Mouse (Mus musculus) ES-E14 (cell line): ENCODE results near the gene Olfr448.

ENCODE experiments used
- CHD2 ChIP-seq: IDR thresholded peaks from 2 replicates; pipeline ENCODE4 v1.6.1; 2014; ENCODE audit warnings: mild to moderate bottlenecking, low read depth, low read length, inconsistent platforms
- MAFK ChIP-seq: IDR thresholded peaks from 2 replicates; pipeline ENCODE4 v1.6.1; 2014; ENCODE audit warnings: mild to moderate bottlenecking, low read depth, low read length, inconsistent platforms; ENCODE audit not compliant: insufficient read depth
- ZC3H11A ChIP-seq: IDR thresholded peaks from 2 replicates; pipeline ENCODE4 v1.6.1; 2012; ENCODE audit warnings: low read depth, mild to moderate bottlenecking, inconsistent platforms, low read length, borderline replicate concordance
- ZNF384 ChIP-seq: IDR thresholded peaks from 2 replicates; pipeline ENCODE4 v1.6.1; 2012; ENCODE audit warnings: low read depth, low read length, inconsistent platforms

DNA sequence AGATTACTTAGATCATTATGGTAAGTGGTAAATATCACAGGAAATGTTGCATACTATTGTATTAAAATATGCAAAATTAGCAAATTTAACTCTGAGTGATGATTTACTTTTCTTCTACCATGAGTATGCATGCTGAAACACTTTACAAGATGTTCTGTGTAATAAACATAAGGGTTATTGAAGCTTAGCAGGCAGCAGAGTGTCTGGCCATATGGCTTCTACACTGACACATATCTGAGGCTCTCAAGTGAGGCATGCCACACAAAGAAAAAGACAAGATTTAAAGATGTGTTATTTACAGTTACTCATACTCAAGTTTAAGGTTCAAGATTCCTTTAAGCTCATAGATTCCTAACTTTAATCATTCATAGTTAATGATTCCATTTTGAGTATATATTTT lies 13.9 kb upstream of the Olfr448 start:
- no peak for TF ChIP-seq ZC3H11A
- TF ChIP-seq ZNF384: no peak
- TF ChIP-seq CHD2: no peak
- TF ChIP-seq MAFK: no peak
